Mouse (Mus musculus) brain, embryonic 18.5 days (tissue): ENCODE data around the gene Itsn2.
"Not testable (repeated sequence)": the region's sequence is repeated elsewhere in the genome, so short reads cannot be mapped to it uniquely, and the experiment has no call there.

ENCODE experiments used
- DNase-seq: peaks from one replicate; pipeline ENCODE4 v3.0.0-alpha.2; 2012; ENCODE audit warnings: low read depth, low spot score

Itsn2 gene

DNA sequence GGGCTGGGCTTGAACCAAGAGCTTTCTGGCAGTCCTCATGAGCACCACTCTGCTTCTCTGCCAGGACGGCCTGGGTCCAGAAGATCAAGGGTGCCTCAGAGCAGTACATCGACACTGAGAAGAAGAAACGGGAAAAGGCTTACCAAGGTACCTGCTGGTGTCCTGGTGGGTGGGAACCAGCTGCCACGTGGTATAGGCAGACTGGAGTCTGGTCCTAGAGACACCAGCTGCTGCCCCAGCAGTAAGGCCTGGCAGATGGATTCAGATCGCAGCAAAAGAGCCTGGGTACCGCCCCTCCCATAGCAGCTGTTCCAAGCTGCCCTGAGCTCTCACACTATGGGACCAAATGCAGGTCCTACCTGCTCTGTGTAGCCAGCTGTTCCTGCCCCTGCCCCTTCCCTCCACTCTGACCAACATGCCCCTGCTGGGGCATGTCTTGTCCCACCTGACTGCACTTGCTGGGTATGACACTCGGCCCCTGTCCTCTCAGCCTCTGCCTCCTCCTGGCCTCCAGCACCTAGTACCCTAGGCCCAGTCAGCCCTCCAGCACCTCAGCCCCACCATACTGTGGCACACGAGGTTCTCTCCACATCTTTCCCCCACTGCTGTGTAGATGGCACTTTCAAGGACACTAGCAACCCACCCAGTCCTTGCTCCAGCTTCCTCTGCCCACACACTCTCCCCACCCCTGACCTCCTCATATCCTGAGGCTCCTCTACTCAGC is 116.6 kb downstream of the Itsn2 start:
- no peak for DNase-seq

DNA sequence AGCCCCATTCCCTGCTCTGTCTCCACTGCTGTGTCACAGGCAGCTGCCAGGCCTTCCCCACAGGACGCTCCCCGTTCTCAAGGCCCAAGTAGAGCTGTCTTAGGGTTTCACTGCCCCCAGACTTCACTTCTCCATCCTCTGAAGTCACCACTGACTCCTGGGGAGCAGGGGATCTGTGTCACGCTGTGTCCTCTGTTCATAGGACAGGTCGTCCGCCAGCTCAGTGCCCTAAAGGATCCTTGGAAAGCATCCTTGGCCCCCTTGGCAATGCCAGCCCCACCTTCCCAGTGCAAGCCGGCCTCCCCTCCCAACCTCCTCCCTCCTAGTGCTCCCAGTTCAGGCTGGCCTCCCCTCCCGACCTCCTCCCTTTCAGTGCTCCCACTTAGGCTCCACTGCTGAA is 117.5 kb downstream of the Itsn2 start:
- no peak for DNase-seq

DNA sequence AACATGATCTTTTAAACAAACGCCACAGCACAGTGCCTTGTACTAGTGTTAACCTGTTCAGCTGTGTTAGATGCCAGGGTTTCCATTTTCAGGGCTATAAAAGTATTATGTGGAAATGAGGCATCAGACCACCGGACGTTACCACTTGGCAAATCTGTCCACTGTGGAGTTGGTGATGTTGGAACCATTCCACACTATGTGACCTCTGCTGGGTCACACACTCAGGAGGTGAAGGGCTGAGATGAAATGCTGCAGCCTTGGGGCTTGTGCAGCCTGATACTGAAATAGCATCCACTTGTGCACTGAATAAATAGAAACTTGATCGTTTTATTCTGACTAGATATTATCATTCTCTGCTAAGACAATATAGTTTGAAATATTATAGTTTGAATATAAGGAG is 120.9 kb downstream of the Itsn2 start:
- DNase-seq: no peak

DNA sequence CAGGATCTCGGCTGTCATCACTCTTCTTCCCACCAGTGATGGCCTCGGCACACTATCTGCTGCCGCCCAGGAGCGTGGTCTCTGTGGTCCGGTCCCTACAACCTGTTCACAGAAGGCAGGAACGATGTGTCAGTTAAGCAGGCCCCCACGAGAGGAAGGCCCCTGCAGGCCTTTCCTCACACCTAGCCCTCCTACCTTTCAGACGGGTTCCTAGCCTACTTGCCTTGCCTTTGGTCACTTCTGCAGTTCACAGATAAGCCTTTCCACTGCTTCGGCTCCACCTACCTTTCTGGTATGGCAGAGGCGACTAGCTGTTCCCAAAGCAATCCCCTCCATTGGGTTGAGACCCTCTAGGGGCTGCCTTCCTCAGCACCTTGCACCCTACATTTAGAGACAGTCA is 123.2 kb downstream of the Itsn2 start:
- no peak for DNase-seq

DNA sequence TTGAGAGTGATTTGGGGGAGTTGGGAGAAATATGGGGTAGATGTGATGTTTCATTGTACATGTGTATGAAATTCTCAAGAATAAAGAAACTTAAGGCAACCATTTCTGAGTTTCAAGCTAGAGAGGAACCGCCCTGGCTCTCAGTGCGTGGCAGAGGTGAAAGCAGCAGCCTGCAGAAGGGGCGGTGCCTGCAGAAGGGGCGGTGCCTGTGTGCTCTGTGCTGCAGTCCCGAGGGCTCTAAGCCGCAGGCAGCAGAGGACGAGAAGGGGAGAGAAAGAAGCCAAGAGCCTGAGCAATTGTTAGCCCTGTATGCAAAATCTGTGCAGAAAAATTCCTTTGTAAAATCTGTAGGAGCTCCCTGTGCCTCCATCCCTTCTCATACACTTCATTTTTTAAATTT is 125.0 kb downstream of the Itsn2 start:
- no peak for DNase-seq

DNA sequence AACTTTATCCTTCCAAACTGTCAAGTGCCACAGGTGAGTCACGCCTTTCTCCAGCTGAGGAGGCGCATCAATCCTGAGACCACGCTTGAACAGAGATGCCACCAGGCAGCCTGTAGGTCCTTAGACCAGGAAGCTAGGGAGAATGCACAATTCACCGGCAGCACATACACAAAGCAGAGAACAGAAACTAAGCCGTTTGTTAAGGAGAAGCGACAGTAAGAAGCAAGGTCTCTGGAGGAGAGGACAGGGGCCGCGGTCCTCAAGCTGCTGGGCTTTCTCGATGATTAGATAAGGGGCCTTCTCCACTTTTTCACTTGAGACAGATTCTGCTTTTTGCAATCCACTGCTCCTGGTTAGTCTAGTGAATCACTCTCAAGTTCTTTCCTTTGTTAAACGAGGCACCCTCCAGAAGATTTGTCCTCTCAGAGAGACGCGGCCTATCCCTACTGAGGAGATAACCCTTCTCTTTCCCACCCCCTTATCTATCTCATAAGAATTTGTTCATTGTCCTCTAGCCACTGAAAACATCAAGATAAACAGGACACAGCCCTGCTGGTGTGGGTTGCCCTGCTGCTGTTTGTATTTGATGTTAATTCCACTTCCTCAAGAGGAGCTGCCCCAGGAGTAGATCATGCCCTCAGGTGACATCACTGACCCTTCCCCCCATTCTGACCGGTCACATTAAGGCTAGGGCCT is 126.8 kb downstream of the Itsn2 start:
- no peak for DNase-seq

DNA sequence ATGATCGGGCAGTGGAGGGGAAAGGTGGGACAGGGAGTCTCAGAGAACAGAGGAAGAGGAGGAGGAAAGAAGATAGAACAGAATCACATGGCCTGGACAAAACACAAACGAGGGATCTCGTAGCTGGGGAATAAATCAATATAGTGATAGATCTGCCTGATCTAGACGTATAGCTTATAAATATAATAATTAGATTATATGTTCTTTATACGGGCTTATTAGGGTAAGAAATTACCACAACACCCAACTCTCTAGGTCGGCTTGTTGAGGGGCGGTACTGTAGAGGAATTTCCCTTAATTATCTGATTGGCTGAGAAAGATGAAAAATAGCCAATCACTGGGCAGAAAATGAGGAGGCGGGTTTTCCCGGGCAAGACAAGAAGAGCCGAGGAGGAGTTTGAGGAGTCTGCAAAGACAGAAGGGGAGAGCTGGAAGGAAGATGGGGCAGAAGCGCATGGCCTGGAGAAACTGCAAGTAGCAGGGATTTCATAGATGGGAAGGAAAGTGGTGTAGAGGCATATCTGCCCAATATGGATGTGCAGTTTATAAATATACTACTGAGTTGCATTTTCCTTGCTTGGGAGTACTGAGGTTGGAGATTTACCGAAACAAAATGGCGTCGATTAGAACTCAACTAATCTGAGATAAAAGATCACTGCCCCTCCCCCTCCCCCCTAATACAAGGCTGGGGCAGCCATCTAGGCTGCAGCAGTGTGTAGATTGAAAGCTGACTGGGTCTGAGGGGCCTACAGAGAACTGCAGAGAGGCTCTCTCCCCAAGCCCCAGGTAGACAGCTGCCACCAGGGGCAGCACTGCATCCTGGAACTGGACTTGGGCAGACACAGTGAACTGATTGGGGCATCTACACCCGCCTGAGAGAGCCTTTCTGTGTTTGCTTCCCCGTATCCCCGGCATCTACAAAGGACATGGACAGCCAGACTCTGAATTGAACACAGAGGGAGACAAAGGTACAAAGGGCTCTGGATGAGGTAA is 127.6 kb downstream of the Itsn2 start:
- no peak for DNase-seq

DNA sequence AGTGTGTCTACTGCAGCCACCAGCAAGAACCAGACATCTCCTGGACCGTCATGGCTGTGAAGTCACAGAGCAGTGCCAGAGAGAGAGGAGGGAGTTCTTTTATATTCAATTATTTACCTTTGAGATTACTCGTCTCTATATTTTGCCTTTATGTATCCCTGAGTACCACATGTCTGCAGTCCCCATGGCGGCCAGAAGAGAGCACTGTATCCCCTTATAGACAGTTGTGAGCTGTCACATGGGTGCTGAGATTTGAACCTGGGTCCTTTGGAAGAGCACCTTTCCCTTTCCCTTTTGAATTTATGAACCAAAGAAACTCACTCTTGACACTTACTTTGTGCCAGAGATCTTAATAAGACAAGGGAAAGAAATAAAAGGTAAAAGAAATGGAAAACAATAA is 136.7 kb downstream of the Itsn2 start:
- no peak for DNase-seq

DNA sequence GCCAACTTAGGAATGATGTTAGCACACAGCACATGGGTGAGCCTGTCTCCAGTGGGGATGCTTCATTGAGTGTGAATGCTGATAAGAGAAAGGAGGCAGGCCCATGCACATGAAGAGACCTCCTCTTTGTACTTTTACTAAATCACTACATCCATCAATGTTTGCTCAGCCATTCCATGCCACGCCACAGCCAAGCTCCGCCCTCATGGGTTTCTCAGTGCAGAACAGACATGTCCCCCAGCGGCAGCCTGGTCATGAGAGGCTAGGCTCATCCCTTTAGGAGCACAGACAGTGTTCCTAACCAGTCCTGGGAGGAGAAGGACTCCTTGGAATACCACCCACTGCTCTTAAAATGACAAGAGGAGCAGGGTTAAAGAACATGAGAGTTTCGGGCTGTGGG is 139.2 kb downstream of the Itsn2 start:
- DNase-seq: no peak

DNA sequence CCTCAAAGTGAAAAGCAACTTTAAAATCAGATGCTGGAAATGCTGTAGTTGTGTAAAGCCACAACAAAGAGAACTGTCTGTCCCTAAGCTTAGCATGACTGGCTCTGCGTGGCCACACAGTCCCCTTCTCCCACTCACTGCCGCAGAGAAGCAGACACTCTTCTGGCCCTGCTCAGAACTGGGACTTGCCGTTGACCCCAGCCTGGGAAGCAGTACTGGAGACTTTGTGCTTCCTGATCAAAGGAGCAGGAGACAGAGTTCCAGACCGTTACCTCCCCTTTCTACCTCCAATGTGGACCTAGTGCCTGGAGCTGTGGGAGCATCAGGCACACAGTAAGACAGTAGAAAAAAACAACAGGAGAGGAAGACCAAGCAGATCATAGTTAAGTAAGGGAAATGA is 139.9 kb downstream of the Itsn2 start:
- no peak for DNase-seq

DNA sequence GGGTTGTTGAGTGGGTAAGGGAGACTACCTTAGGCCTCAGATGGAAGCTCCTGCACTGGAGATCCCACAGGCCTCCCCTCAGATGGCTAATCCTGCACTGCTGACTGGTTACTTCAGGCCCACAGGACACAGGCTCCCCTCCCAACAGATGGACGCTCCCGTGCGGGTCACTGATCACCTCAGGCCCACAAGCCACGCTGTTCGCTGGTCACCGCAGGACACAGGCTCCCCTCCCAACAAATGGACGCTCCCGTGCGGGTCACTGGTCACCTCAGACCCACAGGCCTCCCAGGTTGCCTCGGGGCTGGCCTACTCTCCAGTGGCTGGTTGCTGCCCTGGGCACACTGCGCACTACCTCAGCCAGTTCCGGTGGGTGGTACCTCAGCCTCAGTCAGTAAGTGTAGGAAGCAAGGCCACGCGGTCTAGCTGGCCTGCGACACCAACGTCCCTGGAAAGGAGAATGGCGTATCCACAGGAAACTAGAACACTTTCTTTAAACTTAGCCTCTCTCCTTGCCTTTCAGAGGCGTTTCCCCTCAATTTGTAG is 145.7 kb downstream of the Itsn2 start, which contains the start of gene Fam228a:
TSS of gene Fam228a (minus strand) at position 400 of the 546 bp plus-strand sequence.
- DNase-seq: no peak

DNA sequence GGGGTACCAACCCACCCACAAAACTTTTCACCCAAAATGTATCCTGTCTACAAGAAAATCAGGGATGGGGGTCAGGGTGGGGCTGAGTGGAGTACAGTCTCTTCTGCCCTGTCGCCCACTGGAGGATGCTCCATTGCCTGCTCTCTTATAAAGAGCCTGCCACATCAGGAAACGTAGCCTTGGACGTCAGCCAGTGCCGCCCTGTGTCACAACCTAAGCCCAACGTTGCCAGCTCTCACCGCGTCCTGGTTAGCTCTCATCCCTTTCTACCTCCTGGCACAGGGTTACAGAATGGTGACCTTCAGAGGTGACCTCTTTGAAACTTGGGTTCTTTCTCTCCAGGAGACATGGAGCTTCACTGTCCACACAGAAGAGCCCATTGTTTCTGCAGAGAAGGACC is 148.4 kb downstream of the Itsn2 start:
- DNase-seq: no peak

DNA sequence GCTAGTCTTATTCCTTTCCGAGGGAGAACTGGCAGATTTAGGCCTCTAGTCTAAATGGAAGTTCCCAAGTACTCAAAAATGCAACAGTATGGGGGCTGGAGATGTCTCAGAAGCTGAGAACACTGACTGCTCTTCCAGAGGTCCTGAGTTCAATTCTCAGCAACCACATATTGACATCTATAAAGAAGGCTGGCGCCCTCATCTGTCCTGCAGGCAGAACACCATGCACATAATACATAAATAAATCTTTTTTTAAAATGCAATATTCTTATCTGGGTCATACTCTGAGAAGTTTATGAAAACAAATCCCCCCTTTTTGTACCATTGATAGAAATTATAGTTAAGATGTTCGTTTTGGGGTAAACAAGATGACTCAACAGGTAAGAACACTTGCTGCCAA is 149.7 kb downstream of the Itsn2 start:
- no peak for DNase-seq

DNA sequence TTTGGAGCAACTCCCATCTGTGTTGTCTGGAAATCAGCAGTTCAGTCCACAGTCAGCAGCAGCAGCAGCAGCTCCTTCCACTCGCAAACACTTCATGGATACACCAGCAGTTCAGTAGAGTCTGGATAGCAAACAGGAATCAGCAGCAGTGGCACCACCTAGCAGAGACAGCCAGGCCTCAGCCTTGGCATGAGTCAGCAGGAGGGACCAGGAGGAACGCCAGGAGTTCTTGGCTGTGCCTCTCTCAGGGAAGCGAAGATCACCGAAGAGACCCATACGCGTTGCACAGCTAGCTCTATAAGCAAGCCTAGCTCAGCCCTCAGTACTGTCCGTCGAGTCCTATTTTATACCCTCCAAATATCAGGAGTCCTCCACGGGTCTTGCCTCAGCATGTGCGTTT is 152.0 kb downstream of the Itsn2 start:
- no peak for DNase-seq

DNA sequence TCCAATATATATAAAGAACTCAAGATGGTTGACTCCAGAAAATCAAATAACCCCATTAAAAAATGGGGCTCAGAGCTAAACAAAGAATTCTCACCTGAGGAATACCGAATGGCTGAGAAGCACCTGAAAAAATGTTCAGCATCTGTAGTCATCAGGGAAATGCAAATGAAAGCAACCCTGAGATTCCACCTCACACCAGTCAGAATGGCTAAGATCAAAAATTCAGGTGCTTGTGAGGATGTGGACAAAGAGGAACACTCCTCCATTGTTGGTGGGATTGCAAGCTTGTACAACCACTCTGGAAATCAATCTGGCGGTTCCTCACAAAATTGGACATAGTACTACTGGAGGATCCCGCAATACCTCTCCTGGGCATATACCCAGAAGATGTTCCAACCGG is 162.0 kb downstream of the Itsn2 start:
- not testable (repeated sequence) for DNase-seq

DNA sequence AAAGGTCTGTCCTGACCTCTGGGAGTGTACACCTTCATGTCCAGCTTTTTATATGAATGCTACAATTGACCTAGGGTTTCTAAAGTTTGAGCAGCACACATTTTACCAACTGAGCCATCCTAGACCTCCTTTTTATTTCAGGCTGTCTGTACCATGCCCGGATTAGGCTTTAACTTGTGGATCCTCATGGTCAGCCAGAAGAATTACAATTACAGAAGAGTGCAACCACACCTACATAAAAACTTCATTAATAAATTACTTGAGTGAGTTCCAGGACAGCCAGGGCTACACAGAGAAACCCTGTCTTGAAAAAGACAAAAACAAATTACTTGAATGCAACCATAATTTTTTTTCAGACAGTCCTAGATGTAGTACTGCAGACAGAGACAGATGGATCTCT is 164.6 kb downstream of the Itsn2 start:
- no peak for DNase-seq
